Mouse (Mus musculus) spleen, postnatal 10 days (tissue): Measurements from ENCODE around the gene Tex29.

Experiments
- DNase-seq, 2 experiments: peaks; one replicate each; pipeline ENCODE4 v3.0.0; 2021 to 2022; ENCODE audit warnings: low spot score in 2 of 2

Gene Tex29

DNA sequence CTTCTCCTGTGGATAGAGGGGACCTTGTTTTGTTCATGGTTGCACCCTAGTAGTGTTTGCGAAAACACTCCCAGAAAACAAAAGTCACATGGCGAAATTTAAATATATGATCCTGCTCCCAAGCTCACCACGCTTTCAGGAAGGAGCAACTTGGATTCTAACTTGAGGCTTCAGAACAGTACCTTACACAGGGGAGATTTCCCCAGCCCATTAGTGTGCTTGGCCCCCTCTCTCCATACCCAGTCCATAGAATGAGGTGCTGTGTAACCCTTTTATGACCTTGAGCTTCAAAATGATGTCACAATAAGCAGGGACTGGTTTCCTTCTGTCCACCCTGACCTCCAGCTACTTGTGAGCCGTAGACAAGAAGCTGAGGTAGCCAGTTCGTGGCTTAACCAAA, at the start of gene Tex29:
TSS of gene Tex29 (plus strand) at position 301 of the 400 bp plus-strand sequence.
- DNase-seq: no peak

DNA sequence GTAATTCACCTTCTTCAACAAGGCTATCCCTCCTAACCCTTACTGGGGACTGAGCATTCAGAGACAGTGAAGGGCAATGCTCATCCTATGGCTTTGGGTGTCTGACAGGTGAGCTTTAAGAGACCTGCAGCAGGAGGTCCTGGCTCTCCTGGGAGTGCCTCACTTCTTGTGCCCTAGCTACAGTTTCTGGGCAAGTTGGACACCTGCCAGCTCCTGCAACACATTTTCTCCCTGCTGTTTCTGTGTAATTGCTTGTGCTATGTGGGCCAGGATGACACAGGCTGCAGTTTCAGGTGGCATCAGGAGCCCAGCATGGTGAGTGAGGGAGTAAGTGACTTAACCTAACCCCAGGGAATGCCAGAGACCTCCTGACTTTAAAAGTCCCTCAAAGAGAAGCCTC, 45.3 kb upstream of the Tex29 start:
- no peak for DNase-seq

DNA sequence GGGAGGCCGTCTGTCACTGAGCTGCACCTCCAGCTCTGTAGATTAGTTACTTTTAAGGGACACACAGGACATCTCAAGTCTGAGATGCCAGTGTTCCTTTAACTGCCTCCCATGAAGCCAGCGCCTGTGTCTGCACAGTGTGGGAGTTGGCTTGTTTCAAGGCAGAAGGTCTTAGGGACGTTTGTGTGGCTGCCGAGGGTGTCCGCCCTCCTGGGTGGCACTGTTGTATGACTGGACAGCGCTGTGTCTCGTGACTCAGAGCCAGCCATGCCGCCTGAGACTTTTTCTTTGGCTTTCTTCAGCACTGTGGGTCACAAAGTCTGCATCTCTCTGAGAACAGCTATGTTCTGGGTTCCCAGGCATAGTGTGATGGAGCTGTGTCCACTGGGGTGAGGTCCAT, 43.1 kb upstream of the Tex29 start:
- DNase-seq: no peak

DNA sequence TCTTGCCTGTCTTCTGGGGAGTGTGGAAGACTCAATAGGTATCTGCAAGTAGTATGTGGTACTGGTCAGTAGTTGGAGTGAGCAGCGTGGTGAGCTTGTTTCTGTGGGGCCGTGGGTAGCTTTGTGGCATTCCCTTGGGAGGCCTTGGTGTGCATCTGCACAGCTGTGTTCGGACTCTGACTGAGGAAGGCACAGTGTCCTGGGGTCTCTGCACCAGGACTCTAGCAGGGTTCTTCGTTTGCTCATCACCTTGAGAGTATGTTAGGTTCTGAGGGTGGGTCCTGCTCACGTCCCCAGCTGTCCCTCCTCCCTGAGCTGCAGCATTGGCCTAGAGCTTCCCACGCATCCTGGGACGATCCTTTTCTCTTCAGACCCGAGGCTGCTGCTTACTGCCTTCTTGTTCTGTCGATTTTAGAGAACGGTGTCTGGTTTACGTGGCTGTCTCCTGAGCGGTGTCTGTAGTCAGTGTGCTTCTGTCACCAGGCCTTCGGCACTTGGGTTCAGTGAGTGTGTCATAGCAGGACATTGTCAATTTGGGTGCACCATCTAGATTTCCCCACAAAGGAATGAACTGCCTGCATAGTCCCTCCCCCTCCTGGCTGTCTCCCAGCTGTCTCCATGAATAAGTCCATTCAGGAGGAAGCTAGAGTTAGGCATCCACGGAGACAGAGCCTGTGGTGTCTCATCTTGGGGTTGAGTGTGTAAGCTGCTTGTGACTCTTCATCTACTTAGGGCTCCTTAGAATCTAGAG, 42.4 kb upstream of the Tex29 start:
- no peak for DNase-seq

DNA sequence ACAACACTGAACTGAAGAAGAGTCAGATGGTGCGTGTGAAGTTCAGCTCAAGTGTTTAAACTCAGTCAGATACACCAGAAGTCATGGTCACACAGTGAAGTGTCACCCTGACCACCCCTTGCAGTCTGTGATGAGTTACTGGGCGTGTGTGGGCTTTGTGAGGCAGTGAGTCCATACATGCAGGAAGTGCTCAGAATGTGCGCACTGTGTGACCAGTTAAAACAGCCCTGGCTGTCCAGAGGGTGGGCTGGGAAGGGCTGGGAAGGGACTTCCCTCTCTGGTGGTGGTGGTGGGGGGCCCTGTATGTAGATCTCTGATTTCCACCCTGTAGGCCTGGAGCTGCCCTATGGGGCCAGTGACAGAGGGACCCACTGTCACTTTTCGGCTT, 41.8 kb upstream of the Tex29 start:
- no peak for DNase-seq

DNA sequence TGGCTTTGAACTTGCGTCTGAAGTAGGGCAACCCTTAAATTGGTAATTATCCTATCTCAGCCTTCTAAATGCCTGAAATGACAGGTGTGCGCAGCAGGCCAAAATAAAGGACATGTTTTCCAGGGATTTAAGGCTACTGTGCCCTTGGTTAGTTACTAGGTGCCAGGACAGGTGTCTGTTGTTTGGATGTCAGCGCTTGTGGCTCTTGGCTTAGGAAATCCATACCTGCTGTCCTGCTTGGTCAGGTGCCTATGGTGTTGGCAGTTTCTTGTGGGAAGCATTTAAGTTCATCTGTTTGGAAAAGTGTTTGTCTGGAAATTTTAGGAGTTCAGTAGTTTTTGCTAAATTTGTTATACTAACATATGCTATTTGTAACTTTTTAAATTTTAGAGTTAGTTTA, 41.2 kb upstream of the Tex29 start:
- DNase-seq: no peak

DNA sequence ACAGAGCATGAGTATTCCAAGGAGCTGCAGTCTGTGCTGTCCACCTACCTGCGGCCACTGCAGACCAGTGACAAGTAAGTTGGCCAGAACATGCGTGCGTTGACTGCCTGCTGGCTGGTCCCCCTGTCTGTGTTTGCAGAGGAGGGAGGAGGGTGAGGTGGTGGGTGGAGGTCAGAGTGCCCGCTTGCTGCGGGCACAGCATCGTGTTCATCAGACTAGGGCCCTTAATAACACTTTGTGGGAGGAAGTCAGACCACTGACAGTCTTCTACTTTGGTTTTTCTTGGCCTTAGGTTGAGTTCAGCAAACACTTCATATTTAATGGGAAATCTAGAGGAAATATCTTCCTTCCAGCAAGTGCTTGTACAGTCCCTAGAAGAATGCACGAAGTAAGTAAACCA, 39.8 kb upstream of the Tex29 start:
- DNase-seq: no peak

DNA sequence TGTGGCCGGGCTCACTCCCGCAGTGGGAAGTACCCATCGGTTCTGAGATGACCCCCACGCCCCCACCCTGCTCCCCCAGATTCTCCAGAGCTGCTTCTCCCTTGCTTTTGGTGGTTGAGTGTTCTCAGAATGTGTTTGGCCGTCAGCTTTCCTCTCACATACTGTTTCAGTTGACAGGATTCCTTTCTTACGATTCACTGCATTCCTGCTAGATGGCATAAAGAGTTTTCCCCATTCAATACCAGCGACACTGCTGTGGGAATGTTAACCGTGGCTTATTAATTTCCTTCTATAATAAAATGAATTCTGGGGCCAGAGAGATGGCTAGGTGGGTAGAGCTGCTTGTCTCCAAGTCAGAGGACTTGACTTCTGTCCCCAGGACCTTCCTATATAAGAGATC, 38.7 kb upstream of the Tex29 start:
- no peak for DNase-seq

DNA sequence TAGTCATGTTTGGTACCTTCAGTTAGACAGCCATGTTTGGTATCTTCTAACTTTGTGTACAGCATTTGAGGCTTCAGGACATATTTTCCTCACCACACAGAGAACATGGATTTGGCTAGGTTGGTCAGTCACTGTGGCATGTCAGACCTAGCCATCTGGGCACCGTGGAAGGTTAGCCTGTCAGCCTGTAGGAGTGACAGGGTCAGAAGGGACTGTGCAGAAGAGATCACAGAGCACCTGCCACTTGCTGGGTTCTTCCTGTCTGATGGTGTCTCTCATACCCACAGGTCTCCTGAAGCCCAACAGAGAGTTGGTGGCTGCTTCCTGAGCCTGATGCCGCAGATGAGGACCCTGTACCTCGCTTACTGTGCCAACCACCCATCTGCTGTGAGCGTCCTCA, 35.4 kb upstream of the Tex29 start:
- no peak for DNase-seq

DNA sequence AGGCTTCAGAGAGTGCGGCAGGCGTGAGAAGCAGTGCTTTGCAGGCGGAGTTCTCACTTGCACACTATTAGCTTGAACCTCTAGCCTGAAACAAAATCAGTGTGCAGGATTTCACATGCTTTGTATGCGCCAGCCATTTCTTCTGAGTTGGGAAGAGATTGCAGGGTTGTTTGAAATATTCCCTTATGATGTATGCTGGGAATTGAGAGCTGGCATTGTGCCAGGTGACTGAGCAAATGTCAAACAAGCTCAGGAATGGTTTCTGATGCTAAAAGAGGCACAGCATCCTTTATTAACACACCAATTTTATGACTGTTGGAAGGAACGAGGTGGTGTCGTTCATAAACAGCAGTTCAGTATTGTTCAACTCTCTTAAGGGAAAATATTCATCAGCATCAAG, 34.0 kb upstream of the Tex29 start:
- no peak for DNase-seq

DNA sequence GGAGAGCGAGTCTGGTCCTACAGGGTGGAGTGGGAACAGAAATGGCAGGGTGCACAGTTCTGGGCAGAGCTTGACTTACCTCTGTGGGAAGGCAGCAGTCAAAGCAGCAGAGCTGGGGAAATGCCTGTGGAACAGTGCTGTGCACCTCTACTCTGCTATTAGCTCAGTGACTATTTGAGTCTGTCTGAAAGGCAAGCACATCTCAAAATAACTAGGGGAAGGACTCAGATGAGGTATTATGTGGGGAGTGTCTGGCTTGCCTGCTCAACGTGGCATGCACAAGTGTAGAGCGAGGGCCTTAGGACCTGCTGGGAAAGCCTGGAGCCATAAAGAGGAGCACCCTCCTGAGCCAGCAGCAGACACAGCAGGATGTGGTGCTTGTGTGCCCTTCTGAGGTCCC, 32.9 kb upstream of the Tex29 start:
- DNase-seq: no peak

DNA sequence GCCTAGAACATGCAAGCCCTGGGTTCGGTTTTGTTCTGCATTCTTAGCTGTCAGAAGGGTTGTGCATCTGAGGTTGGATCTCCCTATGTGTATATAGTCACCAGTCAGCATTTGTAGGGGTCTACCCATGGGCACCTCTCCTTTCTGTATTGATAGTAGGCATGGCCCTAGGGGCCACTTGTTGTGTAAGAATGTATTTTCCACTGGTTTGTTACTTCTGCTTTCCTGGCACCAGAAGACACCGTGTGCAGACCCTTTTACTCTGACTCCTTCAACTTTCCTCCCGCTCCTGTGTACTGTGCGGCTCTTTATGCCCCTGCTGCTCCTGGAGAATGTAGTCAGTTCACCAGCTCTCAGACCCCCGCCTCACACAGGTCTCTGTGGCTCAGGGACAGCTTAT, 32.2 kb upstream of the Tex29 start:
- no peak for DNase-seq

DNA sequence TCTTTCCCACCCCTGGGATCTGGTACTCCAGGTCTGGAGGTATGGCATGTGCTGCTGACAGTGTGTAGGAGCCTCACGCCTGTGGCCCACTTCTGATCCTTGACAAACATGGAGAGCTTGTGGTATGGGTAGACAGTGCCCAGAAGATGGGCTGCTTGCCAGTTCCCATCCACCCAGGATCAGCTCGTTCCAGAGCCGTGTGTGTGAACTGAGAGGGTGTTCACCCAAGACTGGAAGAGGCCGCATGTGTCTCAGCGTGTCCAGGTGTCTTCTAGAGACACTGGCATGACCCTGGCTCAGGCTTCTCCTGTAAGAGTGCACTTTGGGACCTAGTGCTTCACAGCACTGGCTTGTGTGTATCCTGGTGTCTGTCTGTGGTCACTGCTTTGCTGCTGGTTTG, 29.8 kb upstream of the Tex29 start:
- no peak for DNase-seq

DNA sequence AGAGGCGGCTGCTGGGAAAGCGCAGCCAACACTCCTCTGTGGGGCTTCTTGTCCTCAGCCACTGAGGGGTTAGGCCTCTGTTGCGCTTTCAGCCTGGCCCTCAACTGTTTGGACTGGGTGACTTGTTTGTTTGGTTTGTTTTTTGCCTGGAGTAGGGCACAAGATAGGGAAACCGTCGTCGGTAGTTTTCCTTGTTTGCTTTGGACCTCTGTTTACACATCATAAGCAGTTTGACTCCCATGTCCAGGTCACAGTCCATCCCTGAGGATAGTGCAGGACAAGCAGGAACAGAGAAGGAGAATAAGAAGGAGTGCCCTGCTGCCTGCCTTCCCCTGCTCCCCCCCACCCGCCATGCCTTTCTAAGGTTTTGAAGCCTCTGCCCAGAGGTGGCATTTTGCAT, 26.5 kb upstream of the Tex29 start:
- DNase-seq: no peak

DNA sequence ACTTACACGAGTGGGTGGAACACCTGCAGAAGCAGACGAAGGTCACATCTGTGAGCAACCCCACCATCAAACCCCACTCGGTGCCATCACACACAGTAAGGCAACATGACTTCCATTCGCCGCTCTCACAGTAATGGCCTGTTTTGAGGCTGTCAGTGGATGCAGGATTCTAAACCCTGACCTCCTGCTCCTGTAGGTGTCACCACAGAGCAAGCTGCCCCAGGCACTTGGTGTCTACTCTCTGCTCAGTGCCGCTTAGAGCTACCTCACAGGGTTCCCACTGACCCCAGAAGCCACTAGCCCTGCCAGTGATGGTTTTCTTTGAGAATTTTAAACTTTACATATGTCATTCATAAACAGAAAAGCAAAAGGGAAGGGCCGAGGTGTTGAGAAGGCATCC, 25.1 kb upstream of the Tex29 start:
- no peak for DNase-seq

DNA sequence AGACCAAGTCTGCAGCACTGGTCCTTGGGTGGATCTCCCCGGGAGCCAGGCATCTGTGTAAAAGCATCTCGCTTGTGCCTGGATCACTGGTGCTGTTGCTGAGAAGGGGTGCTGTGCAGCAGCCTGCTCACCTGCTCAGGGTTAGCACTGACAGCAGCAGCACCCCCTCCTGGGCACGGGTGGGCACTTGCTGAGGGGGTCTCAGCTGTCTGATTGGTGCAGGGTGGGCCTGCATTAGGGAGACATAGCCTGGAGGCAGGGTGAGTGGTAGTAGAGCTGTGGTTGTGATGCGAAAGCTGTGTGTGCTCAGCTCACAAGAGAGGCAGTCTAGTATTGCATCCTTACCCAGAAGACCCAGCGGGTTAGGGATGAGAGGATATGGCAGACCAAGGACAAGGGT, 20.1 kb upstream of the Tex29 start:
- no peak for DNase-seq

DNA sequence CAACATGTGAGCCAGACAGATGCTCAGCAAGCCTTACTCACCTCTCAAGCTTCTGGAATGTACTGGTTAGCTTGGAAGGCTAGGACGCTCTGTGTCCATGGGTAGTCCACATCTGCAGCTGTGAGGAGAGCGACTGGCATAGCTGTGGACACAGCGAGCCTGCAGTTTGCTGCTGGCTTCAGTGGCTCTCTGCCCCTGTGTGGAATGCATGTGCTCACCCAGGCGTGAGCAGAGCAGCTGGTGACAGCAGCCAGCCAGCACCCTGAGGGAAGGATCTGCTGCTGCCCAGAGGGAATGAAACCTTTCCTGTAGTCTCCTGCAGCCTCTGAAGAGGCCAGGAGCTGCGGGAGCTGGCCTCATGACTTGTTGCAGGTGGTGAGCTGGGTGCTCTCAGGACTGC, 19.7 kb upstream of the Tex29 start:
- no peak for DNase-seq

DNA sequence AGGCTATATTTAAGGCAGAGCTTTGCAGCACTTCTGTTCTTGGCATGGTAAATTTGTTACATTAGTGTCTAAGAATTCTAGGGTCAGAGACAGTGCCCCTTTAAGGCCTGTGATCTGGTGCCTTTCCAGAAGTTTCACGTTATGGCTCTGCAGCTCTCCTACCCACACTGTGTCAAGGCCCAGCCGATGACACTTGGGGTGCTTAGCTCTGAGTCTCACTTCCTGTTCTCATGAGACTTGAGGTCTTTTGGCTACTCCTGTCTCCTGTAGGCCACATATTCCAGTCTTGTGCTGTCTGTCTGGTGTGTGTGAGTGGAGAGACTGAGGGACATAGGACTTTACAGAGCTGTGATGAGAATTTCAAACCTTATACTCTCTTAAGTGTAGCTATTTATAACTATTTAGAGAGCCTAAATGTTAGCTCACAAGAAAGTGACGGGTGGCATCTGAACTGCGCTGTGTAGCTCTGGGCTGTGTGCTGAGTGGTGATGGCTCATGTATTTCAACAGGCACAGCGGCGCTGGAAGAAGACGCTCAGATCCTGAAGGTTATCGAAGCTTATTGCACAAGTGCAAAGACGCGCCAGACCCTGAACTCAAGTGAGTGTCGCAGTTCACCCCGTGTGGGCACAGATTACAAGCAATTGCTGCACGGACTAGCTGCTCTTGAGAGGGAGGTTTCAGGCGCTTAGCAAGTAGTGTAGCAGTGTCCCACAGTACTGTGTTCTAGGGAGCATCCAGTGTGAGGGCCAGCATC, 18.6 kb upstream of the Tex29 start:
- DNase-seq: no peak

DNA sequence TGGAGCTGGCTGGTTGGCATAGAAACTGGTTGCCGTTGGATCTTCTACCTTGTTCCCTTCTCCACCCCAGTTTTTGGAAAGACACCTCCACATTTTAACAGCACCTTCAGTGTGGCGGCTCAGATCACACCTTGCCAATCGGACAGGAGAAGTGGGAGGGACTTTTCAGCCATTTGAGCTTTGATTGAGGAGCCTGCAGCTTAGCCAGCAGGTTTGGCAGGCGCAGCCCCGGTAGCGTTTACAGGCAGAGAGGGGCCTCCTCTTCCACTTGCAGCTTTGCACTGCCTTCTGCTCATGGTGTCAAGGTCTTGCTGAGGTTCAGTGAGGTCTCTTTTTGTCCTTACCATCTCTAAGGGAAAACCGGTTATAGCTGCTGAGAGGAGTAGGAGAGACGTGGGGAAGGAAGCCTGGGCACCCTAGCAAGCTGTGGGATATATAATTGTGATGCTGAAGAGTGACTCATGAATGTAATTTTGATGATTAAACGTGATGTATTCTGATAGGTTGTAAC, 17.7 kb upstream of the Tex29 start:
- no peak for DNase-seq

DNA sequence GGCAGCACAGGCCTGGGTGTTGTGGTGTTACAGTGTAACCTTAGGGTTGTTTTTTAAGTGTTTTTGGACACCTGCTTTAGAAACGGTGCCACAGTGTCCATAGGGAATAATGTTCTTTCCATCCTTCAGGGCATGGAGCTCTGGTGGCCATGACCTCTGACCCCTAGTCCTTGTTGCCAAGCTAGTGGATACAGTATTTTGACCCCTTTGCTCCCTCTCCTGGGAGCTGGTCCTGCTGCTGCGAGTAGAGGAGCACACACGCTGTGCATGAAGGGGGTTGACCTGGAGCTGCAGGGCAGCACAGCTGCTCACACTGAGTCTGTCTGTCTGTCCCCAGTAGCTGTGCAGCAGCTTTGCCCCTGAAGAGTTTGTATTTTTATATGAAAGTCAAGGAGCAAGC, 14.5 kb upstream of the Tex29 start:
- no peak for DNase-seq

DNA sequence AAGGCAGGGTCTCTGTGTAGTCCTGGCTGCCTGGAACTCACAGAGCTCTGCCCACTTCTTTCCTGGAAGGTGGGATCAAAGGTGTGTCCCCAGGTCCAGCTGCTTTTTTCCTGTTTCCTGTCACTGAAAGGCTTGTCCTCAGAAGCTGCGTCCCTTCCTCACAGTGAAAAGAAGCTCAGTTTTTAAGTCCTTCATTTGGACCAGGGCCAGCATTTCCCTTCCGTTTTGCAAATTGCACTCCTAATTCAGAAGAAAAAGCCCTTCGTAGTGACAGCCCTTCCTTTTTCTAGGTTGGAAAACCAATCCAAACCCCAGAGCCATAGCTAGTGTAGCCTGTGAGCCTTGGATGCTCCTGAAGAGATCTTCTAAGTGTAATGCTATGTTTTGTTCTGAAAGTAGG, 13.0 kb upstream of the Tex29 start:
- DNase-seq: no peak

DNA sequence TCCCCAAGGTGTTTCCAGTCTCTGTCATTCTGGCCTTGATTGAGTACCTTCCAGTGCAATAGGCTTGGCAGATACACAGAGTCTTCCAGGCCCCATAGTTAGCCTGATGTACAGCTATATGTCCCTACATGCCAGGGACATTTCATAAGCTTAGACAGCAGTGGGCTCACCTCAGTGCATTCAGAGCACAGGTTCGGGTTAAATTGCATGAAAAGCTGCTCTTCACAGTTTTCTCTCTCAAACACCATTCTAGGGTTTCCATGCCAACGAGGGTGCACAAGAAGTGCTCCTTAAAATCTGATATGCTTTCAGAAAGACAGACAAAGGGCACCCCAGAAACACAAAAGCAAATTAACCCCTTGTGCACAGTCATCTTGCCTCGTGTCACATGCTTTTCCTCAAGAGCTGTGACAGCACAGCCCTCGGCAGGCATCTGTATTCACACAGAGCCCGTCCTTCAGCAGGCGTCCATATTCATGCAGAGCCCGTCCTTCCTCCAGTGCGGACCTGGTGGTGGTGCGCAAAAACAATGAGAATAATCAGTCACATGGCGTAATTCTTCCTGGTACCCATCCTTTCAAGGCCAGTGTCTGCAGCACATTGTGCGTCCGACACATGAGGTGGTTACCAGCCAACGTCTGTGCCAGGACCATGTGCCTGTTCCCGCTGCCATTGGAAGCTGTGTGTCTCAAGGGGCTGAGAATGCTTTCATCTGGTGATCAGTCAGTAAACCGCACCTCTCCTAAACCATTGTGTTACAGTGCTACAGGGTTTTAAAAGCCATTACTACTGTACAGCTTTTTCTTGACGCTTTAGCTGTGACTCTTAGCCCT, 9.8 kb upstream of the Tex29 start:
- DNase-seq: no peak

DNA sequence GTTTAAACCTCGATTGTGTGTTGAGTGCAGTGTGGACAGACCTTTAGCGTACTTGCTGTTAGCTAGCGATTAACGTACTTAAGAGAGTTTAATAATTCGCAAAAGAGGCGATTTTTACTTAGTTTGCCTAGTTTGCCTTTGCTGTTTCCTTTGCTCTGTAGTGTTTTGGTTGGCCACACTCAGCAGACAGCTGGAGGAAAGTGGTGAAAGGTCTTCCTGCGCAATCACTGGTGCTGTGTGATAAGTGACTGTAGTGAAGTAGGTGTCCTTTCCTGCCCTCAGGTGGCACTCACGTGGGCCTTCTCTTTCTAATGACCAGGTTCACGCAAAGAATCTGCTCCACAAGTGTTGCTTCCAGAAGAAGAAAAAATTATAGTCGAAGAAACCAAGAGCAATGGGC, 9.1 kb upstream of the Tex29 start:
- DNase-seq: no peak
